Mouse (Mus musculus): ENCODE measurements at regions not wholly inside any gene's neighbourhood (a gene's known extent, or its start where the extent isn't known, plus 50 kb on each side); places are given as distances from the start of the nearest gene placed in this dataset.

GRCm38 (mm10) chr9:83241119-83241518 is 94.6 kb upstream of the Hmgn3 start:
- TF ChIP-seq CTCF (IDR thresholded peaks at IDR 0.05) (no peak), POLR2A (IDR thresholded peaks at IDR 0.05; ENCODE audit: insufficient read depth, low read depth, low read length) (no peak)

Data from heart, adult 2 months (tissue).